Mouse (Mus musculus): Measurements from ENCODE around the gene Gprc5a. TPM values are rescaled to one million over a fixed set of nuclear protein-coding genes. Genes with fewer than 3 reads are reported as not detected.

Gene Gprc5a
- total RNA-seq (2021): not detected

GRCm38 (mm10) chr6:135065236-135065957 lies at the start of gene Gprc5a:
Gprc5a (plus strand) TSS chr6:135065651.
- no peak for DNase-seq (ENCODE audit: extremely low spot score in 1 of 2, low spot score in 1 of 2)

GRCm38 (mm10) chr6:135017211-135017610 lies 48.2 kb upstream of the Gprc5a start:
- no peak for DNase-seq (ENCODE audit: extremely low spot score in 1 of 2, low spot score in 1 of 2)

- DNase-seq (ENCODE audit: extremely low spot score in 1 of 2, low spot score in 1 of 2): no peak
These were observed 45.9 kb upstream of the Gprc5a start for GRCm38 (mm10) chr6:135019564-135019963.

GRCm38 (mm10) chr6:135021633-135022032 lies 43.8 kb upstream of the Gprc5a start:
- DNase-seq (ENCODE audit: extremely low spot score in 1 of 2, low spot score in 1 of 2): no peak

- no peak for DNase-seq (ENCODE audit: extremely low spot score in 1 of 2, low spot score in 1 of 2)
These were observed 42.1 kb upstream of the Gprc5a start for GRCm38 (mm10) chr6:135023379-135023778.

GRCm38 (mm10) chr6:135024781-135025420 lies 40.5 kb upstream of the Gprc5a start:
- no peak for DNase-seq (ENCODE audit: extremely low spot score in 1 of 2, low spot score in 1 of 2)

GRCm38 (mm10) chr6:135026232-135026631 lies 39.2 kb upstream of the Gprc5a start:
- DNase-seq (ENCODE audit: extremely low spot score in 1 of 2, low spot score in 1 of 2): no peak

GRCm38 (mm10) chr6:135026755-135027154 lies 38.7 kb upstream of the Gprc5a start:
- no peak for DNase-seq (ENCODE audit: extremely low spot score in 1 of 2, low spot score in 1 of 2)

- DNase-seq (ENCODE audit: extremely low spot score in 1 of 2, low spot score in 1 of 2): no peak
These were observed 36.2 kb upstream of the Gprc5a start for GRCm38 (mm10) chr6:135029246-135029645.

GRCm38 (mm10) chr6:135038674-135039073 lies 26.8 kb upstream of the Gprc5a start:
- no peak for DNase-seq (ENCODE audit: extremely low spot score in 1 of 2, low spot score in 1 of 2)

GRCm38 (mm10) chr6:135040275-135040871 lies 25.1 kb upstream of the Gprc5a start:
- DNase-seq (ENCODE audit: extremely low spot score in 1 of 2, low spot score in 1 of 2): no peak

GRCm38 (mm10) chr6:135041930-135042329 lies 23.5 kb upstream of the Gprc5a start:
- DNase-seq (ENCODE audit: extremely low spot score in 1 of 2, low spot score in 1 of 2): no peak

GRCm38 (mm10) chr6:135047276-135047675 lies 18.2 kb upstream of the Gprc5a start:
- DNase-seq (ENCODE audit: extremely low spot score in 1 of 2, low spot score in 1 of 2): no peak

GRCm38 (mm10) chr6:135048509-135048908 lies 16.9 kb upstream of the Gprc5a start:
- no peak for DNase-seq (ENCODE audit: extremely low spot score in 1 of 2, low spot score in 1 of 2)

GRCm38 (mm10) chr6:135048956-135049355 lies 16.5 kb upstream of the Gprc5a start:
- peak in 1 of 2 experiments; percentile 28 for DNase-seq (ENCODE audit: extremely low spot score in 1 of 2, low spot score in 1 of 2)

GRCm38 (mm10) chr6:135053789-135054188 lies 11.7 kb upstream of the Gprc5a start:
- DNase-seq (ENCODE audit: extremely low spot score in 1 of 2, low spot score in 1 of 2): no peak

- DNase-seq (ENCODE audit: extremely low spot score in 1 of 2, low spot score in 1 of 2): no peak
These were observed 9.6 kb upstream of the Gprc5a start for GRCm38 (mm10) chr6:135055882-135056281.

- DNase-seq (ENCODE audit: extremely low spot score in 1 of 2, low spot score in 1 of 2): no peak
These were observed 4.7 kb upstream of the Gprc5a start for GRCm38 (mm10) chr6:135060728-135061127.

GRCm38 (mm10) chr6:135064621-135065020 lies 830 bp upstream of the Gprc5a start:
- DNase-seq (ENCODE audit: extremely low spot score in 1 of 2, low spot score in 1 of 2): no peak

- no peak for DNase-seq (ENCODE audit: extremely low spot score in 1 of 2, low spot score in 1 of 2)
These were observed 1.5 kb downstream of the Gprc5a start for GRCm38 (mm10) chr6:135066795-135067445.

GRCm38 (mm10) chr6:135068221-135068620 lies 2.8 kb downstream of the Gprc5a start:
- DNase-seq (ENCODE audit: extremely low spot score in 1 of 2, low spot score in 1 of 2): no peak

Measured in layer of hippocampus, postnatal 25 days (tissue).